Mouse (Mus musculus): ENCODE results near the gene Ckm.

DNA sequence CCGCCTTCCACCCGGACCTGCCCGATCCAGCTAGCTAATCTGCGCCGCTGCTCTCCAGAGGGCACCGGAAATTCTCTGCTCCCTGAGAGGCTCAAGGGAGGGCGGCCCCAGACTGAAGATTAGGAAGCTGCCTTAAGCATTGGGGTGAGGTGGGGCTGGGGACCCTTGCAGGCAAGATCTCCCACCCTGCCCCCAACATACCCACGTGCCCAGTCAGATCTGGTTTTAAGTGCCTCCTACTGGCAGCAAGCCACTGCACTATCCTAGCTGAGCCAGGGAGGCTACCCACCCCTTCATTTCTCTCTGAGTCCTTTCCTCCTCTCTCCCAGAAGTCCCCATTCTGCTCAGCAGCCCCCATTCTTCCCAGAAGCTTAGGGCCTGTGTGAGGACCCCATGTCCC, 26.5 kb upstream of the Ckm start:
- no peak for TF ChIP-seq CTCF (IDR thresholded peaks at IDR 0.05; ENCODE audit: borderline replicate concordance, extremely low read depth, insufficient read depth, insufficient read length)
- no peak for TF ChIP-seq POLR2A (IDR thresholded peaks at IDR 0.05; ENCODE audit: borderline replicate concordance, extremely low read depth, insufficient read depth, insufficient read length, poor library complexity, severe bottlenecking)

Data from brain, embryonic 14.5 days (tissue).